Mouse (Mus musculus) myocyte (in vitro differentiated cells): ENCODE results near the gene Fam180a. TPM values are rescaled to one million over a fixed set of nuclear protein-coding genes. Genes with fewer than 3 reads are reported as not detected.

Source experiments
- H3K27me3 ChIP-seq: one replicate; pipeline ENCODE4 v1.6.1; 2011; ENCODE audit not compliant: control insufficient read depth, insufficient read depth, insufficient read length
- H3K36me3 ChIP-seq: one replicate; pipeline ENCODE4 v1.6.1; 2011; ENCODE audit not compliant: control insufficient read depth, insufficient read depth
- H3K4me2 ChIP-seq: one replicate; pipeline ENCODE4 v1.6.1; 2011; ENCODE audit warnings: low read depth, control low read depth
- H3K4me3 ChIP-seq: one replicate; pipeline ENCODE4 v1.5.1; 2011; ENCODE audit warnings: mild to moderate bottlenecking, control low read depth, moderate library complexity
- H3K79me2 ChIP-seq: one replicate; pipeline ENCODE4 v1.6.1; 2011; ENCODE audit not compliant: control insufficient read depth, insufficient read depth
- H3ac ChIP-seq: one replicate; pipeline ENCODE4 v1.6.1; 2011; ENCODE audit not compliant: control insufficient read depth, insufficient read length
- CEBPB ChIP-seq: IDR thresholded peaks from 2 replicates; pipeline ENCODE4 v1.6.1; 2011; ENCODE audit warnings: mild to moderate bottlenecking, moderate library complexity; ENCODE audit not compliant: poor library complexity, insufficient read depth, severe bottlenecking
- E2F4 ChIP-seq: IDR thresholded peaks from one replicate; pipeline ENCODE4 v1.6.1; 2011; ENCODE audit warnings: mild to moderate bottlenecking, control low read depth, moderate library complexity; ENCODE audit not compliant: insufficient read depth
- MAX ChIP-seq: IDR thresholded peaks from one replicate; pipeline ENCODE4 v1.6.1; 2011; ENCODE audit warnings: low read depth, mild to moderate bottlenecking, control low read depth
- MYOD1 ChIP-seq, 3 experiments: IDR thresholded peaks; one replicate each; pipeline ENCODE4 v1.6.1; 2011; ENCODE audit warnings: control low read depth in 2 of 3, low read depth in 2 of 3, mild to moderate bottlenecking in 2 of 3, moderate library complexity in 1 of 3; ENCODE audit not compliant: insufficient read length in 2 of 3, control insufficient read depth in 1 of 3
- MYOG ChIP-seq, 3 experiments: IDR thresholded peaks; one replicate each; pipeline ENCODE4 v1.6.1; 2011; ENCODE audit warnings: control low read depth in 2 of 3, low read depth in 2 of 3, mild to moderate bottlenecking in 2 of 3; ENCODE audit not compliant: insufficient read length in 2 of 3, control insufficient read depth in 1 of 3, insufficient read depth in 1 of 3
- POLR2A ChIP-seq: IDR thresholded peaks from one replicate; pipeline ENCODE4 v1.6.1; 2011; ENCODE audit warnings: low read depth, mild to moderate bottlenecking, control low read depth, moderate library complexity; ENCODE audit not compliant: insufficient read length
- POLR2AphosphoS2 ChIP-seq: IDR thresholded peaks from one replicate; pipeline ENCODE4 v1.6.1; 2011; ENCODE audit warnings: low read depth, control low read depth; ENCODE audit not compliant: insufficient read length
- REST ChIP-seq: IDR thresholded peaks from one replicate; pipeline ENCODE4 v1.6.1; 2011; ENCODE audit warnings: mild to moderate bottlenecking, control low read depth, moderate library complexity; ENCODE audit not compliant: insufficient read depth, insufficient read length
- SRF ChIP-seq: IDR thresholded peaks from one replicate; pipeline ENCODE4 v1.6.1; 2011; ENCODE audit warnings: low read depth; ENCODE audit not compliant: control insufficient read depth, insufficient read length
- TCF12 ChIP-seq: IDR thresholded peaks from one replicate; pipeline ENCODE4 v1.6.1; 2011; ENCODE audit warnings: mild to moderate bottlenecking, control low read depth; ENCODE audit not compliant: poor library complexity, insufficient read depth, severe bottlenecking
- TCF3 ChIP-seq: IDR thresholded peaks from one replicate; pipeline ENCODE4 v1.6.1; 2011; ENCODE audit warnings: low read depth, control low read depth; ENCODE audit not compliant: insufficient read length
- USF1 ChIP-seq: IDR thresholded peaks from one replicate; pipeline ENCODE4 v1.6.1; 2011; ENCODE audit warnings: low read depth, mild to moderate bottlenecking, control low read depth, moderate library complexity
- polyA plus RNA-seq: library from polyadenylated mRNA; unstranded; fragments of >200 nt; fragmentation: generic; extraction: Trizol; gene quantifications from one replicate; pipeline ENCODE4 v1.2.1, GENCODE M21; 2012; ENCODE audit warnings: missing spikeins

Fam180a gene
- polyA plus RNA-seq, 1 experiment, result 0.04 TPM

GRCm38 (mm10) chr6:35335452-35335851 lies 9.5 kb upstream of the Fam180a start:
- no peak overlapping the region for H3ac ChIP-seq
- TF ChIP-seq TCF3 (no peak), MYOD1 (IDR thresholded peaks at IDR 0.05; ENCODE audit: control insufficient read depth in 1 of 3, insufficient read length in 2 of 3, low read depth in 2 of 3) (no peak), MYOG (IDR thresholded peaks at IDR 0.05; ENCODE audit: control insufficient read depth in 1 of 3, insufficient read depth in 1 of 3, insufficient read length in 2 of 3, low read depth in 2 of 3) (no peak), POLR2AphosphoS2 (no peak), USF1 (no peak), SRF (no peak), REST (no peak), E2F4 (no peak), MAX (no peak), CEBPB (no peak), TCF12 (no peak), POLR2A (no peak)
- no peaks in the 10 kb centered on the region for H3K79me2 ChIP-seq
- H3K36me3 ChIP-seq, result no peaks in the 10 kb centered on the region
- no peak overlapping the region for H3K4me3 ChIP-seq
- H3K27me3 ChIP-seq, result peaks cover 10% of the 10 kb centered on the region
- H3K4me2 ChIP-seq, result no peak overlapping the region

- TF ChIP-seq MYOG (IDR thresholded peaks at IDR 0.05; ENCODE audit: control insufficient read depth in 1 of 3, insufficient read depth in 1 of 3, insufficient read length in 2 of 3, low read depth in 2 of 3), result no peak
- no peak for TF ChIP-seq POLR2A
- no peak for TF ChIP-seq TCF3
- TF ChIP-seq E2F4, result no peak
- TF ChIP-seq USF1, result no peak
- TF ChIP-seq POLR2AphosphoS2, result no peak
- TF ChIP-seq MYOD1 (IDR thresholded peaks at IDR 0.05; ENCODE audit: control insufficient read depth in 1 of 3, insufficient read length in 2 of 3, low read depth in 2 of 3), result no peak
- TF ChIP-seq TCF12, result no peak
- Histone ChIP-seq H3K79me2 (no peaks in the 10 kb centered on the region), H3ac (no peak overlapping the region), H3K36me3 (no peaks in the 10 kb centered on the region), H3K4me3 (no peak overlapping the region), H3K27me3 (peaks cover 10% of the 10 kb centered on the region), H3K4me2 (no peak overlapping the region)
Measured at GRCm38 (mm10) chr6:35334278-35334677, 8.3 kb upstream of the Fam180a start.

- Histone ChIP-seq H3K27me3 (peaks cover 10% of the 10 kb centered on the region), H3K36me3 (no peaks in the 10 kb centered on the region), H3K79me2 (no peaks in the 10 kb centered on the region), H3K4me2 (no peak overlapping the region), H3ac (no peak overlapping the region), H3K4me3 (no peak overlapping the region)
- TF ChIP-seq POLR2A, result no peak
- TF ChIP-seq POLR2AphosphoS2, result no peak
- TF ChIP-seq E2F4, result no peak
- TF ChIP-seq SRF, result no peak
- no peak for TF ChIP-seq MAX
- no peak for TF ChIP-seq REST
- TF ChIP-seq CEBPB, result no peak
- TF ChIP-seq USF1, result no peak
- no peak for TF ChIP-seq TCF3
- TF ChIP-seq MYOD1 (IDR thresholded peaks at IDR 0.05; ENCODE audit: control insufficient read depth in 1 of 3, insufficient read length in 2 of 3, low read depth in 2 of 3), result no peak
- TF ChIP-seq TCF12, result no peak
- TF ChIP-seq MYOG (IDR thresholded peaks at IDR 0.05; ENCODE audit: control insufficient read depth in 1 of 3, insufficient read depth in 1 of 3, insufficient read length in 2 of 3, low read depth in 2 of 3), result no peak
Measured at GRCm38 (mm10) chr6:35333632-35334031, 7.7 kb upstream of the Fam180a start.

- TF ChIP-seq POLR2AphosphoS2 (no peak), USF1 (no peak), E2F4 (no peak), TCF12 (no peak), REST (no peak), TCF3 (no peak), MYOD1 (IDR thresholded peaks at IDR 0.05; ENCODE audit: control insufficient read depth in 1 of 3, insufficient read length in 2 of 3, low read depth in 2 of 3) (no peak), MYOG (IDR thresholded peaks at IDR 0.05; ENCODE audit: control insufficient read depth in 1 of 3, insufficient read depth in 1 of 3, insufficient read length in 2 of 3, low read depth in 2 of 3) (no peak)
- no peak overlapping the region for H3K4me3 ChIP-seq
- no peaks in the 10 kb centered on the region for H3K27me3 ChIP-seq
- H3ac ChIP-seq, result no peak overlapping the region
- no peaks in the 10 kb centered on the region for H3K79me2 ChIP-seq
- H3K4me2 ChIP-seq, result no peak overlapping the region
- H3K36me3 ChIP-seq, result no peaks in the 10 kb centered on the region
Measured at GRCm38 (mm10) chr6:35330834-35331233, 4.9 kb upstream of the Fam180a start.

- no peak for TF ChIP-seq CEBPB
- Histone ChIP-seq H3K36me3 (no peaks in the 10 kb centered on the region), H3K4me3 (no peak overlapping the region), H3K79me2 (no peaks in the 10 kb centered on the region), H3ac (no peak overlapping the region), H3K4me2 (no peak overlapping the region), H3K27me3 (no peaks in the 10 kb centered on the region)
Measured at GRCm38 (mm10) chr6:35329956-35330355, 4.0 kb upstream of the Fam180a start.
